Mouse (Mus musculus): ENCODE results near the gene Gpr176. TPM values are rescaled to one million over a fixed set of nuclear protein-coding genes. Genes with fewer than 3 reads are reported as not detected.

Gpr176 gene
- polyA plus RNA-seq, 1 experiment, result 0.55 TPM

GRCm38 (mm10) chr2:118343897-118344296, 29.3 kb downstream of the Gpr176 start:
- 78% methylated on average over 3 of the region's 3 CpGs for WGBS
- Histone ChIP-seq H3K4me1 (ENCODE audit: control insufficient read depth, insufficient read depth, low read length) (no peaks in the 10 kb centered on the region), H3K27me3 (replicated peaks; ENCODE audit: control insufficient read depth, insufficient read depth, low read length) (no peaks in the 10 kb centered on the region), H3K4me3 (ENCODE audit: insufficient read depth, low read depth, low read length) (no peak overlapping the region), H3K36me3 (ENCODE audit: control insufficient read depth, insufficient read depth, low read length) (no peaks in the 10 kb centered on the region), H3K27ac (ENCODE audit: insufficient read depth, low read depth, low read length) (no peak overlapping the region)
- no peak for TF ChIP-seq POLR2A (IDR thresholded peaks at IDR 0.05; ENCODE audit: low read depth, low read length)
- no peak for TF ChIP-seq CTCF (conservative IDR thresholded peaks at IDR 0.05; ENCODE audit: insufficient read depth, insufficient read length, low read depth, low read length)
- no peak for DNase-seq

- TF ChIP-seq CTCF (conservative IDR thresholded peaks at IDR 0.05; ENCODE audit: insufficient read depth, insufficient read length, low read depth, low read length), result no peak
- TF ChIP-seq POLR2A (IDR thresholded peaks at IDR 0.05; ENCODE audit: low read depth, low read length), result no peak
- WGBS, result 37% methylated on average over 7 of the region's 7 CpGs
- Histone ChIP-seq H3K27me3 (replicated peaks; ENCODE audit: control insufficient read depth, insufficient read depth, low read length) (no peaks in the 10 kb centered on the region), H3K4me3 (ENCODE audit: insufficient read depth, low read depth, low read length) (no peak overlapping the region), H3K27ac (ENCODE audit: insufficient read depth, low read depth, low read length) (no peak overlapping the region), H3K4me1 (ENCODE audit: control insufficient read depth, insufficient read depth, low read length) (no peaks in the 10 kb centered on the region), H3K36me3 (ENCODE audit: control insufficient read depth, insufficient read depth, low read length) (no peaks in the 10 kb centered on the region)
- no peak for DNase-seq
Measured at GRCm38 (mm10) chr2:118341295-118341694, 31.9 kb downstream of the Gpr176 start.

GRCm38 (mm10) chr2:118336084-118336483, 37.1 kb downstream of the Gpr176 start:
- no peak overlapping the region for H3K27ac ChIP-seq (ENCODE audit: insufficient read depth, low read depth, low read length)
- no peak for TF ChIP-seq POLR2A (IDR thresholded peaks at IDR 0.05; ENCODE audit: low read depth, low read length)
- no peak for TF ChIP-seq CTCF (conservative IDR thresholded peaks at IDR 0.05; ENCODE audit: insufficient read depth, insufficient read length, low read depth, low read length)
- H3K4me3 ChIP-seq (ENCODE audit: insufficient read depth, low read depth, low read length), result no peak overlapping the region
- peak; percentile 24 for DNase-seq
- WGBS, result 28% methylated on average over 2 of the region's 2 CpGs
- no peaks in the 10 kb centered on the region for H3K36me3 ChIP-seq (ENCODE audit: control insufficient read depth, insufficient read depth, low read length)
- no peaks in the 10 kb centered on the region for H3K4me1 ChIP-seq (ENCODE audit: control insufficient read depth, insufficient read depth, low read length)
- H3K27me3 ChIP-seq (replicated peaks; ENCODE audit: control insufficient read depth, insufficient read depth, low read length), result no peaks in the 10 kb centered on the region

- Histone ChIP-seq H3K4me3 (ENCODE audit: insufficient read depth, low read depth, low read length) (no peak overlapping the region), H3K36me3 (ENCODE audit: control insufficient read depth, insufficient read depth, low read length) (no peaks in the 10 kb centered on the region), H3K27ac (ENCODE audit: insufficient read depth, low read depth, low read length) (no peak overlapping the region), H3K27me3 (replicated peaks; ENCODE audit: control insufficient read depth, insufficient read depth, low read length) (no peaks in the 10 kb centered on the region), H3K4me1 (ENCODE audit: control insufficient read depth, insufficient read depth, low read length) (no peaks in the 10 kb centered on the region)
- DNase-seq, result no peak
- TF ChIP-seq POLR2A (IDR thresholded peaks at IDR 0.05; ENCODE audit: low read depth, low read length) (no peak), CTCF (conservative IDR thresholded peaks at IDR 0.05; ENCODE audit: insufficient read depth, insufficient read length, low read depth, low read length) (peak; percentile 34; the same call in 1 of the 2 replicates)
- WGBS, result 52% methylated on average over 5 of the region's 5 CpGs
Measured at GRCm38 (mm10) chr2:118322663-118323062, 50.6 kb downstream of the Gpr176 start.

GRCm38 (mm10) chr2:118321804-118322203, 51.4 kb downstream of the Gpr176 start:
- no peak for DNase-seq
- no peaks in the 10 kb centered on the region for H3K4me1 ChIP-seq (ENCODE audit: control insufficient read depth, insufficient read depth, low read length)
- TF ChIP-seq POLR2A (IDR thresholded peaks at IDR 0.05; ENCODE audit: low read depth, low read length) (no peak), CTCF (conservative IDR thresholded peaks at IDR 0.05; ENCODE audit: insufficient read depth, insufficient read length, low read depth, low read length) (no peak)
- no peak overlapping the region for H3K4me3 ChIP-seq (ENCODE audit: insufficient read depth, low read depth, low read length)
- no peak overlapping the region for H3K27ac ChIP-seq (ENCODE audit: insufficient read depth, low read depth, low read length)
- H3K27me3 ChIP-seq (replicated peaks; ENCODE audit: control insufficient read depth, insufficient read depth, low read length), result no peaks in the 10 kb centered on the region
- WGBS, result 73% methylated on average over 4 of the region's 4 CpGs
- H3K36me3 ChIP-seq (ENCODE audit: control insufficient read depth, insufficient read depth, low read length), result no peaks in the 10 kb centered on the region

- 96% methylated on average over 4 of the region's 4 CpGs for WGBS
- H3K4me1 ChIP-seq (ENCODE audit: control insufficient read depth, insufficient read depth, low read length), result no peaks in the 10 kb centered on the region
- H3K27me3 ChIP-seq (replicated peaks; ENCODE audit: control insufficient read depth, insufficient read depth, low read length), result no peaks in the 10 kb centered on the region
- no peak overlapping the region for H3K4me3 ChIP-seq (ENCODE audit: insufficient read depth, low read depth, low read length)
- no peak overlapping the region for H3K27ac ChIP-seq (ENCODE audit: insufficient read depth, low read depth, low read length)
- no peaks in the 10 kb centered on the region for H3K36me3 ChIP-seq (ENCODE audit: control insufficient read depth, insufficient read depth, low read length)
- DNase-seq, result no peak
- no peak for TF ChIP-seq CTCF (conservative IDR thresholded peaks at IDR 0.05; ENCODE audit: insufficient read depth, insufficient read length, low read depth, low read length)
- TF ChIP-seq POLR2A (IDR thresholded peaks at IDR 0.05; ENCODE audit: low read depth, low read length), result no peak
Measured at GRCm38 (mm10) chr2:118321094-118321493, 52.1 kb downstream of the Gpr176 start.

GRCm38 (mm10) chr2:118320519-118320918, 52.7 kb downstream of the Gpr176 start:
- WGBS, result 61% methylated on average over 4 of the region's 4 CpGs
- no peak overlapping the region for H3K27ac ChIP-seq (ENCODE audit: insufficient read depth, low read depth, low read length)
- H3K4me3 ChIP-seq (ENCODE audit: insufficient read depth, low read depth, low read length), result no peak overlapping the region
- TF ChIP-seq POLR2A (IDR thresholded peaks at IDR 0.05; ENCODE audit: low read depth, low read length) (no peak), CTCF (conservative IDR thresholded peaks at IDR 0.05; ENCODE audit: insufficient read depth, insufficient read length, low read depth, low read length) (no peak)
- H3K27me3 ChIP-seq (replicated peaks; ENCODE audit: control insufficient read depth, insufficient read depth, low read length), result no peaks in the 10 kb centered on the region
- no peaks in the 10 kb centered on the region for H3K4me1 ChIP-seq (ENCODE audit: control insufficient read depth, insufficient read depth, low read length)
- no peaks in the 10 kb centered on the region for H3K36me3 ChIP-seq (ENCODE audit: control insufficient read depth, insufficient read depth, low read length)
- no peak for DNase-seq
